Mouse (Mus musculus) limb, embryonic 15.5 days (tissue): ENCODE measurements around the gene Il12a. TPM values are rescaled to one million over a fixed set of nuclear protein-coding genes. Genes with fewer than 3 reads are reported as not detected.
"Not testable (repeated sequence)": the region's sequence is repeated elsewhere in the genome, so short reads cannot be mapped to it uniquely, and the experiment has no call there.

Experiments
- ATAC-seq: fragments of 200-750 bp; cut with Nextera tagmentation; 2 replicates; pipeline ENCODE4 v1.8.0; 2017; ENCODE audit warnings: low read depth, moderate TSS enrichment; ENCODE audit not compliant: insufficient number of reproducible peaks, low FRiP score, low TSS enrichment
- H3K27ac ChIP-seq: fragments of 300-500 bp; sonication (generic); 2 replicates; pipeline ENCODE4 v1.5.1; 2015; ENCODE audit warnings: moderate library complexity, mild to moderate bottlenecking, inconsistent platforms
- H3K27me3 ChIP-seq: fragments of 300-500 bp; sonication (generic); 2 replicates; pipeline ENCODE4 v1.6.1; 2015; ENCODE audit warnings: inconsistent platforms
- H3K36me3 ChIP-seq: fragments of 300-500 bp; sonication (generic); 2 replicates; pipeline ENCODE4 v1.6.1; 2015; ENCODE audit warnings: inconsistent platforms
- H3K4me1 ChIP-seq: fragments of 300-500 bp; sonication (generic); 2 replicates; pipeline ENCODE4 v1.6.1; 2015; ENCODE audit warnings: inconsistent platforms
- H3K4me2 ChIP-seq: fragments of 300-500 bp; sonication (generic); 2 replicates; pipeline ENCODE4 v1.6.1; 2015; ENCODE audit warnings: mild to moderate bottlenecking, inconsistent platforms
- H3K4me3 ChIP-seq: fragments of 300-500 bp; sonication (generic); 2 replicates; pipeline ENCODE4 v1.5.1; 2015; ENCODE audit warnings: mild to moderate bottlenecking, inconsistent platforms
- H3K9ac ChIP-seq: fragments of 300-500 bp; sonication (generic); 2 replicates; pipeline ENCODE4 v1.6.1; 2015; ENCODE audit warnings: inconsistent platforms
- H3K9me3 ChIP-seq: fragments of 300-500 bp; sonication (generic); 2 replicates; pipeline ENCODE4 v1.6.1; 2016; ENCODE audit warnings: inconsistent platforms
- WGBS: fragments of 180-500 bp; shearing (Covaris S2); methylation state at CpG from one replicate; pipeline ENCODE4 v1.1.7; 2015; 5-methylcytosine and 5-hydroxymethylcytosine counted together
- polyA plus RNA-seq: library from polyadenylated mRNA; unstranded; fragments of >200 nt; fragmentation: Nextera tagmentation; extraction: Ambion mirVana; gene quantifications from 2 replicates; pipeline ENCODE4 v1.2.1, GENCODE M21; 2015

Il12a gene
- polyA plus RNA-seq, 1 experiment from 2014 or later: 0.19 TPM

- not testable (repeated sequence) for H3K36me3 ChIP-seq, H3K4me1 ChIP-seq, H3K27ac ChIP-seq, H3K9me3 ChIP-seq, ATAC-seq, H3K9ac ChIP-seq, H3K27me3 ChIP-seq, H3K4me3 ChIP-seq, H3K4me2 ChIP-seq
- 88% methylated on average over 4 of the region's 4 CpGs for WGBS
Measured at GRCm38 (mm10) chr3:68746282-68746681, 55.8 kb downstream of the Il12a start.

Other genes starting within 250 kb of the Il12a start
- gene 1110032F04Rik, start 178.9 kb downstream of the Il12a start, polyA plus RNA-seq: 0.63 TPM in 2 replicates